Mouse (Mus musculus): ENCODE measurements around the gene Gtf2f2. TPM values are rescaled to one million over a fixed set of nuclear protein-coding genes. Genes with fewer than 3 reads are reported as not detected.
"Not testable (repeated sequence)": the region's sequence is repeated elsewhere in the genome, so short reads cannot be mapped to it uniquely, and the experiment has no call there.

Gtf2f2 gene
- total RNA-seq, 2 experiments from 2014 or later, result 13.5 to 16.2 TPM

GRCm38 (mm10) chr14:75873612-75874011 lies 137.1 kb downstream of the Gtf2f2 start:
- intact Hi-C loops (cut with DNase I), result no loop called here

GRCm38 (mm10) chr14:75871750-75872149 lies 138.9 kb downstream of the Gtf2f2 start:
- intact Hi-C loops (cut with DNase I), result no loop called here
- DNase-seq (ENCODE audit: low spot score in 2 of 2), result no peak

More at GRCm38 (mm10) chr14:75873612-75874011, 137.1 kb downstream of the Gtf2f2 start:
- DNase-seq (ENCODE audit: low spot score in 2 of 2), result no peak

- DNase-seq (ENCODE audit: low spot score in 2 of 2), result no peak
- intact Hi-C loops (cut with DNase I), result no loop called here
Measured at GRCm38 (mm10) chr14:75871111-75871510, 139.6 kb downstream of the Gtf2f2 start.

- peak in 1 of 2 experiments; percentile 69 for DNase-seq (ENCODE audit: low spot score in 2 of 2)
- intact Hi-C loops (cut with DNase I), result no loop called here
Measured at GRCm38 (mm10) chr14:75870631-75871030, 140.0 kb downstream of the Gtf2f2 start.

DNA sequence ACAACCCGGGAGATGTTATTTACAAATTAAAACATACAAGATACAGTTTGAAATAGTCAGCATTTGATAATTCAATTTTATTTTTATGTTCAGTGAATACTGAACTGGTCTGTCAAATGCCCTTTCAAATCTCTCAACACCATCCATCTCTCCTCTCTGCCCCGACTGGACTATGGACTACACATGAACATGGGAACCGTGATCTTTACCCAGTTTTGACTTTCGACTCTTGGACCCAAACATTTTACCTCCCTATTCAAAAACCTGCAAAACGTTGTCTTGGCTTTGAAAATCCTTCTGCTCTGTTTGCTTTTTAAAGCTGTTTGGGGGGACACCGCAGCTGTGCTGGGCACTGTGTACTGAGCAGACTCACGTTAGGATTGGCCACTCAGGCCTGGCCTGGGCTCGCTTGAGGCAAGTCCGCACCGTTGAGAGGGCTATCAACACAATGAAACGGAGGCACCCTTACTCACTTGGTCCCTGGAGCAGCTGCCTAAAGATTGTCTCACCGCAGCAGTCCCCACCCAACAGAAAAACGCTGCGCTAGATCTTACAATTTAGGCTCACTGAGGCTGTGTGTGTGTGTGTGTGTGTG lies 140.8 kb downstream of the Gtf2f2 start:
- intact Hi-C loops (cut with DNase I), result no loop called here
- no peak for DNase-seq (ENCODE audit: low spot score in 2 of 2)

- DNase-seq (ENCODE audit: low spot score in 2 of 2); intact Hi-C loops (cut with DNase I): not testable (repeated sequence)
Measured at GRCm38 (mm10) chr14:75868028-75868427, 142.6 kb downstream of the Gtf2f2 start.

DNA sequence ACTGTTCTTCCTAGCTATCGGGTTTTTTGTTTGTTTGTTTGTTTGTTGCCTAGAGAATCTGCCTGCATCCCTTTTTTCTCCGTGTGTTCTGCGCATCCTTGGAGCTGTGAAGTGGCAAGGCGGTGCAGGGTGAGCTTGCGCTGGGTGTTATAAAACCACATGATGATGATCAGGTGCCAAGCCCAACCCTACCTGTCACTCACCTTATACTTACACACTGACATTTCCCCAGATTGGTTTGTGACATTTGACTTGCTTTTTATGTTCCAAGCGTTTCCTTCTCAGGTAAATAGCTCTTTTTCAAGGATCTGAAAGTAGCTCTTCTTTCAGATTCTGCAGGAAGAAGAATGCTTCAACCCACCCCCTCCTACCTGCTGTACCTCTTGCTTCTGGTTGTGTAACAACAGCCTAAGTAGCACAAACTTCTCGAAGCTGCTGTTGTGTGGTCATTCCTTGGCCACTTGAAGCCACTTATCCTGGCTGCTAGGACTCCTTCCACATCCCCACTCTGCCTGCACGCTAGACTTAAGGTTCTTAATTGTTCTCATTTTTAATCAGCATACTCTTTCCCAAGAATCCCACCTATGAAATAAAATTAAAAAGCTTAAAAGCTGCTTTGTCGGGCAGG lies 143.8 kb downstream of the Gtf2f2 start:
- intact Hi-C loops (cut with DNase I), result no loop called here
- no peak for DNase-seq (ENCODE audit: low spot score in 2 of 2)

DNA sequence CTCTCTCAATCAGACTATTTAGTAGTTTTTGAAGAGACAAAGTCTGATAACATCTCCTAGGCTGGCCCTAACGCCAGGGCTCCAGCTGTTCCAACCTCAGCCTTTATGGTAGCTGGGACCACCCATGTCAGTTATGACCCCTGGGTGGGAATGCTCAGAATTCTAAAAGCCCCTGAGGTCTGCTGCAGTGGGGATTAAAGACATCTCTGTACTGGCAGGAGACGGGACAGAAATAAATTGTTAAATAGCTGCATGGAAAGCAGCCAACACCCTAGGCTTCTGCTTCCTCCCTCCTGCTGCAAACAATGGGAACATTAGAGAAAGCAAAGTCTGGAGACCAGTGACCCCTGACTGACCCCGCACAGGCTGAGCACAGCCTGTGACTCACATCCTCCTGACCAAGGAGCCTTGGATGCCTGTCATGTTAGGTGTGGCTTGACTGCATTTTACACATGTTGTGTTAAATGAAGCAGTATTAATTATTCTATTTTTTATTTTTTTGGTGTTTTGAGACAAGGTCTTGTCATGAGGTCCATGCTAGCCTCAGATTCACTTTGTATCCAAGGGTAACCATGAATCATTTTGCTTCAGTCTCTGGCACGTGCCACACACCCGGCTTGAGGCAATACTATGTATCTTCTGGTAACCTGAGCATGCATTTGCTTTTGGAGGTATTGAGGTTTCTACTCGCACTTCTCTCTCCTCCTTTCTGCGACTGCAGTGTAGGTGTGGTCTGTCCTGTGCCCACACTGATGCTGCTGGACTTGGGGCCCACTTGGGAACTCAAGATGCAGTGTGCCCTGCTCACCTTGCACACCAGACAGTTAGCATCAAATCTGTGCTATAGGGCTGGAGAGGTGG lies 146.9 kb downstream of the Gtf2f2 start:
- DNase-seq (ENCODE audit: low spot score in 2 of 2), result no peak
- intact Hi-C loops (cut with DNase I), result no loop called here

DNA sequence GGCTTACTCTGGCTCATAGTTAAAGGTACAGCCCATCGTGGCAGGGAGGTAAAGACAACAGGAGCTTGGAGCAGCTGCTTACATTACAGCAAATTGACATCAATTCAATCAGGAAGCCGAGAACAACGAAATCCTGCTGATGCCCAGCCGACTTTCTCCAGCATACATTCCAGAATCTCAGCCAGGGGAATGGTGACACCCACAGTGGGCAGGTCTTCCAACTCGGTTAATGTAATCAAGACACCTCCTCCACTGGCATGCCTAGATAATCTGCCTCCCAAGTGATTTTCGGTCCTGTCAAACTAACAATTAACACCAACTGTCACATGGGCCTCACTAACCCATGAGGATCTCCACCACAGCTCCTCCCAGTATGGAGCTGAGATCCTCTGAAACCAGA lies 148.0 kb downstream of the Gtf2f2 start:
- intact Hi-C loops (cut with DNase I), result no loop called here

GRCm38 (mm10) chr14:75859619-75860018 lies 151.0 kb downstream of the Gtf2f2 start:
- intact Hi-C loops (cut with DNase I), result no loop called here
- no peak for DNase-seq (ENCODE audit: low spot score in 2 of 2)

More for the DNA sequence above, 148.0 kb downstream of the Gtf2f2 start:
- no peak for DNase-seq (ENCODE audit: low spot score in 2 of 2)

- intact Hi-C loops (cut with DNase I), result no loop called here
- no peak for DNase-seq (ENCODE audit: low spot score in 2 of 2)
Measured at GRCm38 (mm10) chr14:75858181-75858580, 152.5 kb downstream of the Gtf2f2 start.

GRCm38 (mm10) chr14:75855263-75855992 lies 155.2 kb downstream of the Gtf2f2 start:
- intact Hi-C loops (cut with DNase I), result no loop called here
- peak in 1 of 2 experiments; percentile 71 for DNase-seq (ENCODE audit: low spot score in 2 of 2)

- no peak for DNase-seq (ENCODE audit: low spot score in 2 of 2)
- intact Hi-C loops (cut with DNase I), result no loop called here
Measured at GRCm38 (mm10) chr14:75852016-75852415, 158.6 kb downstream of the Gtf2f2 start.

DNA sequence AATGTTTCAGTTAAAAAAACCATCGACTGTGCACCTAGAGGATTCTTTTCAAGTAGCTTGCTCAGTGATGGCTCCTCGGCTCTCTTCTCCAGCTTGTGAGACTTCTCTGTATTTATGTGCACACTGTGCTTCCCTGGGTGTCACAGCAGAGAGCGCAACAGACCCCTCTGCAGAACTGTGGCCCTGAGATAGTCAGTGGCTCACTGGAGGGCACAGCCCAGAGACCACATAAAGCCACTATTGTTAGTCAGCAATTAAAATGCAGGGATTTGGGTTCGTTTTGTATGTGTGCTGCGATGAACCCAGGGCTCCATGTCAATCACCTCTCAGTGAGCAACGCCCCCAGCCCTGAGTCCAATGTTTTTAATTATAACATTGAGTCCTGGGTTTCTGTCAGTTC lies 159.8 kb downstream of the Gtf2f2 start:
- intact Hi-C loops (cut with DNase I), result no loop called here
- DNase-seq (ENCODE audit: low spot score in 2 of 2), result peak in 1 of 2 experiments; percentile 30

DNA sequence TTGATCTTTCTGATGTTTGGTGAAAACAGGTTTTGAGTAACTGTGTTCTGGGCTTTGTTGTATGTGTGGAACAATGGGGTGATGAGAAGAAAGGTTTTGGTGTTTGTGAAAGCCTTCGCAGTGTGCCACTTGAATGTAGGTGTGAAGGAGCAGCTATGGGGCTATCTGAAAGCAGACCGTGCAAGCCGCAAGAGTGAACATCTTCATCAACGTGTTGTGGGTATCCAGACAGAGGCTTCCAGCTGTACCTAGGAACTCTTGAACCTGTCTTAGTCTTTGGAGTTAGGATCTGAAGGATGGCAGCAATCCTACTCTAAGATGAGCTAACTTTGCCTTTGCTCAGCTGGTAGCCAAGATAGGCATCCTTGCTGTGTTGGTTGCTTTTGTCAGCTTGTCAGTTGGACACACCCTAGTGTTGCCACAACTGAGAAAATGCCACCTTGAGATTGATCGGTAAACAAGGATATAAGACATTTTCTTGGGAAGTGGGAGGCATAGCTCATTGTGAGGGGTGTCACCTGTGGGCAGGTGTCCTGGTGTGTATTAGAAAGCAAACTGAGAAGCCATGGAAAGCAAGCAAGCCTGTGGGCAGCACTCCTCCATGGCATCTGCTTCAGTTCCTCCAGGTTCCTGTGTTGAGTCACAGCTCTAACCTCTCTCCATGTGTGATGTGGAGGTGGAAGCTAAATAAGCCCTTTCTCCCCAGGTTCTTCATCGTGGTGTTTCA lies 160.7 kb downstream of the Gtf2f2 start:
- peak in 1 of 2 experiments; percentile 91 for DNase-seq (ENCODE audit: low spot score in 2 of 2)
- intact Hi-C loops (cut with DNase I), result loop anchor here (10.0 kb wide), 1 partner anchor 565 kb away; the partner anchor contains the start of gene Tsc22d1

DNA sequence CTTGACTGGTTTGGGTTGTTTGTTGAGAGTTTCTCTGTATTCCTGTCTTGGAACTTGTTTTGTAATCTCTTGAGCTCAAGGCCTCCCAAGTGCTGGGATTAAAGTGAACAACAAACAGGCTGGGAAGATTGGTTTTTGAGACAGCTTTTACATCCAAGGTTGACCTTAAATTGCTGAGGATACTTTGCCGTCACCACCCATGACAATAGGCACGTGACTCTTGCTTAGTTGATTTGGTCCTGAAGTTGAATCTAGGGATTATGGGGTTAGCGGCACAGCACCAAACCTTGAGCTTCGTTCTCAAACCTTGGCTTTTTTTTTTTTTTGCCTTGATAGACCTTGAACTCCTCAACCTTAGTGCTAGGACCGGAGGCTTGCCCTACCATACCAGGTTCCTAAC lies 161.4 kb downstream of the Gtf2f2 start:
- no peak for DNase-seq (ENCODE audit: low spot score in 2 of 2)
- intact Hi-C loops (cut with DNase I), result loop anchor here (10.0 kb wide), 1 partner anchor 566 kb away; the partner anchor contains the start of gene Tsc22d1

- intact Hi-C loops (cut with DNase I), result loop anchor here (10.0 kb wide), 1 partner anchor 566 kb away; the partner anchor contains the start of gene Tsc22d1
- DNase-seq (ENCODE audit: low spot score in 2 of 2), result no peak
Measured at GRCm38 (mm10) chr14:75848482-75848881, 162.2 kb downstream of the Gtf2f2 start.

DNA sequence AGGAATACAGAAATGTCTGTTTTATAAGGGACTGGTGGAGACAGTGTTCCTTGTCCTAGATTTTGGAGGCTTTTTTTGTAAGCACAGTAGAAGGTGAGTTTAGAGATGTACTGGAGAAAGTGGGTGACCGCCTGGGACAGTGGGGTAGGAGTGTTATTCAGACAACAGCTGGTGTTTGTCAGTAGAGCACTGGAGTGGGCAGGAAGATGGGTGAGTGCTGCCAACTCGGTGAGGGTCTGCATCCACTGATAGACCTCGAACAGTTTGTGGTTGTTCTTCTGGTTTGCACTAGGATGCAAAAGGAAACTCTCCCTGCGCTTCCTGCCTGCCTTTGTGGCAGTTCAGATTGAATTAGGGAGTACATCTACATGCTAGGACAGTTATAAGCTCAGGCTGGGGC lies 163.0 kb downstream of the Gtf2f2 start:
- peak in 1 of 2 experiments; percentile 31 for DNase-seq (ENCODE audit: low spot score in 2 of 2)
- intact Hi-C loops (cut with DNase I), result loop anchor here (10.0 kb wide), 1 partner anchor 567 kb away; the partner anchor contains the start of gene Tsc22d1
